Mouse (Mus musculus) kidney, adult 8-10 months (tissue): Measurements from ENCODE around the gene Slc44a4.

Experiments used
- DNase-seq, 2 experiments: peaks; one replicate each; pipeline ENCODE4 v3.0.0; 2022

Gene Slc44a4

DNA sequence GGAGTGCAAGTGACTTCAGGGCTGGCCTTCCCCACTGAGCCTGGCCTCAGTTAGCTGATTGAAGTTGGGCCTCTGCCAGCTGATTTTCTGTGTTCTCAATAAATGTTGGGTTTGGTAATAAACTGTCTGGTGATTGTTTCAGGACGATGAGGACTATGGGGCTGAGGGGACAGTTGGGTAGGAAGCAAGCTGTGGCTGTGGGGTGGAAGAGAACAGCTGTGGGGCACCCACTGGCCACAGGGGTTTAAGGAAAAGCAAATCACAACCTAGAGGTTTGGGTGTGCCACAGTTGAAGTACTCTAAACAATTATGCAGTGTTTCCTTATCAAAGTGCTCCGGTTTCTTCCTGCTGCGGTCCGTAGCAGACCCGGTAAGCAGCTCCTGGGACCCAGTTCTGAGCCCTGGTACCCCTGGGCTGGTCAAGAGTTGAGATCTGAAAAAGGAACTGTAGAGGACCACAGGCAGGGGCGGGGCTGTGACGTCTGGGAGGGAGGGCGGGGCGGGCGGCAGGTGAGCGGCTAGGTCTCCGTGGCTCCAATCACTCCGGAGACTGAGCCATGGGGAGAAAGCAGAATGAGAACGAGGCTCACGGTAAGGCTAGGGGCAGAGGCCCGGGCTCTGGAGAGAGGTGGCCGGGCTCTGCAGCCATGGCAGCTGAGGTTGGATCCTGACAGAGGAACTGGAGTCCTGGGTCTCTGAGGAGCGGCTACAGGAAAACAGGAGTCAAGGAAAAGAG, at the start of gene Slc44a4:
Gene Slc44a4 (plus strand): TSS at position 537 of the 736 bp plus-strand sequence.
- peak in 1 of 2 experiments; percentile 59 for DNase-seq

DNA sequence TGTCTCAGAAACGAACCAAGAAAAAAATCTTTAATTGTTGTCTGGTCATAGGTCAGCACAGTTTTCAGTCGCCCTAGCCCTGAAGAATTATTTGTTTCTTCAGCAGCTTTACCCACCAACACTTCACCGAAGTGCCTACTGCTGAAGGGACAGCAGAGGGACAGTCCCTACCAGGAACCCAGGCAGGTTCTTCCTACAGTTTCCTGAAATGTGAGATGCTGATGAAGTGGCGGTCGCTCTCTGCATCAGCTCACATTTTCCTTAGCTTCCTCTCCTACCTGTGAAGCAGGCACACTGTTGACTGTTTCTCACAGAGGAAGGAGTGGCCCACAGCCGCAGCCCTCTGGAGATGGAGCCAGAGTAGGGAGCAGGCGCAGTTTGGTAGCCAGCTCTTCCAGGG, 48.3 kb upstream of the Slc44a4 start:
- DNase-seq, result no peak

DNA sequence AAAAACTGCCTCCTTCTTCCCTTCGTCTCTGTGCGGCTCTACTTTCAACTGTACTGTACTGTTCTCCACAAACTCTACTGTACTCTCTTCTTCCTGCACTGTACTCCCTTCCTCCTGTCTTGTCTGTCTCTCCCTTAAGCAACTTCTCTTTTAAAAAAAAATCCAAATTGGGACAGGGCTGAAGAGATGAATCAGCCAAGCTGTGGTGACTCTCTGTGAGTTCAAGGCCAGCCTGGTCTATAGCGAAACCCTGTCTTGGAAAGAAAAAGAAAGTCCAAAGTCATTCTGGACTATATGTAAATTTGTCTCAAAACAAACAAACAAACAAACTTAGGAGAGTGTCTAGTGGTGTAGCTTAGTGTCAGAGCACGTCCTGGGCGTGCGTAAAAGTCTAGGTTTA, 39.9 kb upstream of the Slc44a4 start:
- no peak for DNase-seq

DNA sequence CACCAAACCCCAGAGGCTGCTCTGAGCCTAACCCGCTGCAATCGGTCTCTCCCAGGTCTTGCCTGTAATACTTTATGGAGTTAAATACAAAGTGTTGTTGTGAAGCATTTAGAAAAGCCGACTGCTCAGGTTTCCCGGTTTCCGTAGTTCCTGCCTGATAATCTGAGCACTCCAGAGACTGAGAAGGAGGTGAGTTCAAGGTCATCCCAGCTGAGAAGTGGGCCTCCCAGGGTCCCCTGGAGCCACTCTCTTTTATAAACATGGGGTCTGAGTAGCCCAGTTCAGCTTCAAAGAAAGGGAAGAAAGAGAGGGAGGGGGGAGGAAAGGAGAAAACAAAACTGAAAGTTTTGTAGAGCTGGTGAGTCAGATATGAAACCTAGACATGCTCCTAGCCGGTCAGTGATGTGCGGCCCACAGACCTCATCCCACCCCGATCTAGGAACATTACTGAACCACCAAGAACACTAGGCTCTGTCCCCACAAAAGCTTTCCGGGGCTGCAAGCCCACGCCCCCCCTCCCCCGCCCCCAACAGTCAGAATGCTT, 34.9 kb upstream of the Slc44a4 start, which contains the start of gene Zbtb12:
Gene Zbtb12 (plus strand): TSS at position 148 of the 544 bp plus-strand sequence.
- no peak for DNase-seq

DNA sequence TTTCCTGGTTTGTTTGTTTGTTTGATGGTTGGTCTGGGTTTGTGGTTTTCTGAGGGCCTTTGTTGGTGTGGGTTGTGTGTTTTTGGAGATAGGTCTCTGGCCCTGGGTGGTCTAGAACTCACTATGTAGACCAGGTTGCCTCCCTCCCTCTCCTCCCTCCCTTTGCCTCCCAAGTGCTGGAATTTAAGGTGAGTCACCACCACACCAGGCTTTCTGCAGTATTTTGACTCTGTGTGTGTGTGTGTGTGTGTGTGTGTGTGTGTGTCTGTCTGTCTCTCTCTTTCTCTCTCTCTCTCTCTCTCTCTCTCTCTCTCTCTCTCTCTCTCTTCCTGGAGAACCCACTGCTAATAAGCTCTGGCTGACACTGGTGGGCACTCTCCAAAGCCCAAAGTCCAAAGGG, 33.1 kb upstream of the Slc44a4 start:
- no peak for DNase-seq

DNA sequence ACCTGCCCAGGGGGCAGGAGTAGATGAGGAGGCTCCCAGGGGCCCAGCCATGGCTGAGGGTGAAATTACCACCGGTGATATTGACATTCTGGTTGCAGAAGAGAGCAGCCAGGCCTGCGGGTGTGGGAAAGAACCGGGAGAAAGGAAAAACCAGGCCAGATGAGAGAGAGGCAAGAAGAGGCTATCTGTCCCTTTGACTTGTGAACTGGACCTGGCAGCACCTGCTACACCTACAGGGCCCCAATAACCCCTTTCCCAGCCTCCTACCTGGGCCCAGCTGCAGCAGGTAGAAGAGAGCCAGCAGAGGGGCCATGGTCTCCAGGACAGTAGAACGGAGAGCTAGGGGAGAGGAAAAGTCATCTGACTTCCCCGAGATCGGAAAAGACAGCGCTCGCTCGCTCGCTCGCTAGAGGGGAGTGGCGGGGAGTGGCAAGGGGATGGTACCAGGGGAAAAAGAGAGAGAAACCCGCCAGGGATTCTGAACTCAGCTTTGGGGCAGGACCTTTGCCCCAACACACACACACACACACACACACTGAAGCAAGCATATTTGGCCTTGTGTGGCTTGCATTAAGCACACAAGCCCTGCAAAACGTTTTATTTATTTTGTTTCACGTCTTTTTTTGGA, 32.5 kb upstream of the Slc44a4 start, which contains the start of gene Gm20547:
Gene Gm20547 (minus strand): TSS at position 360 of the 628 bp plus-strand sequence.
- DNase-seq, result peak in 1 of 2 experiments; percentile 37

DNA sequence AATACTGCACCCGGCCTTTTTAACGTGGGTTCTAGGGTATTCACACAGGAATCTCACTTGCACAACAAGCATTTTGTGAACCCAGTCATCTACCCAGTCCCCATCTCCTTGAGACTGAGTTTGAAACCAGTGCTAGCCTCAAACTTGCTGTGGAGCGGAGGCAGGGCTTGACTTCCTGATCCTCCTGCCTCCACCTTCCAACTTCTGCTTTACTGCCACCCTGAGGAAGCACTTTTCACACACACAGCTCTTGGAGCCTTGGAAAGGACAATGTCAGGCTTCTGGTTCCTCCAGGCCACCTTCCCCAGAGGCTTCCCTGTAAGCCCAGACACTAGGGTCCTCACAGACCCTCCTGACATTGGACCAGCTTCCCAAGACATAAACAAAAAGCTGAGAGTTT, 30.9 kb upstream of the Slc44a4 start:
- DNase-seq, result no peak

DNA sequence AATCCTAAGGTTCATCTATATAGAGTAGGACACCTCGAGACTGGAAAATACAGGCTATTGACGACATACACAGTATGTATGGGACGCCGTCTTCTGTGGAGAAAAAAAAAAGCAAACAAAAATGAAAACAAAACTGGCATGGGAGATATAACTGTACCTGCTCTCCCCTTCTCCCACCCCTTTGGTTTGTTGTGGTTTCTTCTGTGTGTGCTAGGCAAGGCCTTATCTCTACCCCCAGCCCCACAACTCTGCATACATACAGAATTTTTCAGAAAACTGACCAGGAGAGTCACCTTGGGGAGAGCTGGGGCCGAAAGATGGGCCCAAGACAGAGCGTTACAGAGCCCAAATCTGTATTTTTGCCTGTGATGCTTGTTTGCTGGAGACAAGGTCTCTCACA, 29.6 kb upstream of the Slc44a4 start:
- DNase-seq, result no peak

DNA sequence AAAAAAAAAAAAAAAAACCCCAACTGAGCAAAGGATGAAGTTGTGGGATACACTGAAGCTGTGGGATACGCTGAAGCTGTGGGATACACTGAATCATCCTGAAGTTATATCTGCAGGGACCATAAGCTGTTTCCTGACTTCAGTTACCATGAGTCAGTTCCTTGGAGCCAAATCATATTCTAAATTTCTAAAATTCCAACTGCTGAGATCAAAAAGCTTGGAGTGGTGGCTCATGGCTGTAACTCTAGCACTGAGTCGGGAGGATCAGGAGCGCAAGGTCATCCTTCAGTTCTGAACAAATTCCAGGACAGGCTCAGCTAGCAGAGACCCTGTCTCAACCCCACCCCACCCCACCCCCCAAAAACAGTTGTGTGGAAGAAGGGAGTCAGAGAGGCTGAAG, 28.7 kb upstream of the Slc44a4 start:
- no peak for DNase-seq

DNA sequence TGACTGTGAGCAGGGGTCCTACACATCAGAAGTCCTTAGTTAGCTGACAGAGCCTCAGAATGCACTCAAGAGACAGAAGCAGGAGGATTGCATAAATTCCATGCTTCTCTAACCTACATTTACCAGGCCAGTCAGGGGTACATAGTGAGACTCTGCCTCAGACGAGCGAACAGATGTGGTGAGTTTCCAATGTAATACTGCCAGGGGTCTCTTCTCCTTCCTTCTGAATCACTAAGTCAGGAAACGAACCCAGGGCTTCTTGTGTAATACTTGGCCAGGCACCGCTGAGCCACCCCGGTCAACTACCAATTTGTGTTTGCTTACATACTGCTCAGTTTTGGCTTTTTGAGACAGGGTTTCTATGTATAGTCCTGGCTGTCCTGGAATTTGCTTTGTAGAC, 26.3 kb upstream of the Slc44a4 start:
- DNase-seq, result no peak

DNA sequence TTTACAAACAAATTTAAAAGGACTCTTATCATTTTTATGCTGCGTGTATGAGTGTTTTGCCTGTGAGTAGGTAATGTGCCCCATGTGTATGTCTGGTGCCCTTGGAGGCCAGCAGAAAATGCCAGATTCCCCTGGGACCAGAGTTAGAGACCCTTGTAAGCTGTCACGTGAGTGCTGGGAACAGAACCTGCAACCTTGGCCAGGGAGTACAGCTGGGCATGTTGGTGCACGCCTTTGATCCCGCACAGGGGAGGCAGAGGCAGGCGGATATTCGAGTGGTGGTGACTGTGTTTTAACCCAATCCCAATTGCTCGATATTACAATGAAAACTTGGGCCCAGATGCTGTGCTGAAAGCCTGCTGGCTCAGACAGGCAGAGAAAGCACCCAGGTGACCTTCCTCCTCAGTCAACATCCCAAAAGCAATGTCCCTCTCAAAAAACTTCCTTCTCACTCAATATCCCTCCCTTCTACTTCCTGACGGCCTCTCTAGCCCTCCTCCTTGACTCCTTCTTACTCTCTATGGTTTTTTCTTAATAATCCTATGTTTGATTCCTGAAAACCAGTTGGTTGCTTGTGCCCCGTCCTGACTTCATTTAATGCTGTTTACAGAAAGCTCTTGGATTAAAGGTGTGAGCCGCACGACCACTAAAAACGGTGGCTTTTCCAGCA, 24.1 kb upstream of the Slc44a4 start:
- no peak for DNase-seq

DNA sequence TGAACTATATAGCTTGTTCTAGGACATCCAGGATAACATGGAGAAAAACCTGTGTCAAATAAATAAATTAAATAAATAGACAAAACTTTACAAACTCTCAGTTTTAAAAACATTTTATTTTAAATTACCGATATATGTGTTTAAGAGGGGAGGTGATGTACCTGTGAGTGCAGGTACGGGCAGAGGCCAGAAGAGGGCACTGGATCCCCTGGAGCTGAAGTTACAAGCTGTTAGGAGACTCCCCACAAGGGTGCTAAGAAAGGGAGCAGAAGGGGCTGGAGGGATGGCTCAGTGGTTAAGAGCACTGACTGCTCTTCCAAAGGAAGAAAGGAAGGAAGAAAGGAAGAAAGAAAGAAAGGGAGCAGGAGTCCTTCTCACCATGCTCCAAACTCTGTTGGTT, 22.9 kb upstream of the Slc44a4 start:
- DNase-seq, result no peak

DNA sequence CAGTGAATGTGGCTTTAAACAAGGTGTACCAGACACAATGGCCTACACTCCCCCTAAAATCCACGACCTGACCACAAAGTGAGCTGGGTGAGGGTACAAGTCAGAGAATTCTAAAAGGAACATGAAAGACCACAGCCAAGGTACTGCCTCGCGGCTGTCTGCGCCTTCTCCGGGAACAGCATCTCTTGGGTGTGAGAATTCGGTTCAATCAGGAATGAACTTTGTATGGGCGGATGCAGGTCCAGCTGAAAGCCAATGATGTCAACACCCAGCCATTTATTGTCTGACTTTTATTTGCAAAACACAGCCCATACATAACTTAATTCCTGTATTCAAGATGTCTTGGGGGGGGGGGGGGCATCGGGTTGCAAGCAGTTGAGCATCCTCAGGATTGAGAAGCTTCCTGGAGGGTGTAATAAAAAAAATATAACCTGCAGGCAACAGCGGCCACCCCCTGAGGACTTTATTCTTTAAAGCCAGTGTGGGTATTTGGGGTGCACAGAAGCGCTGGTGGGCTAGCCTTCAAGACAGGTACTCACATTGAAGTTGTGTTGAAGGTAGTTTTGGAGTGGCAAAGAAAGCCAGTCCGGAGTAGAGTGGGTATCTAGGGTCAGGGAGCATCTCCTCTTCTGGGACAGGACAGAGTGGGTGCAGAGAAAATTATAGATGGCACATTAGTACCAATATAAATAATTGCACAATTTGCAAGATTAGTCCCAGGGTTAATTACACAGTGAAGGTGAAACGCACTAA, 21.0 kb upstream of the Slc44a4 start:
- DNase-seq, result no peak

DNA sequence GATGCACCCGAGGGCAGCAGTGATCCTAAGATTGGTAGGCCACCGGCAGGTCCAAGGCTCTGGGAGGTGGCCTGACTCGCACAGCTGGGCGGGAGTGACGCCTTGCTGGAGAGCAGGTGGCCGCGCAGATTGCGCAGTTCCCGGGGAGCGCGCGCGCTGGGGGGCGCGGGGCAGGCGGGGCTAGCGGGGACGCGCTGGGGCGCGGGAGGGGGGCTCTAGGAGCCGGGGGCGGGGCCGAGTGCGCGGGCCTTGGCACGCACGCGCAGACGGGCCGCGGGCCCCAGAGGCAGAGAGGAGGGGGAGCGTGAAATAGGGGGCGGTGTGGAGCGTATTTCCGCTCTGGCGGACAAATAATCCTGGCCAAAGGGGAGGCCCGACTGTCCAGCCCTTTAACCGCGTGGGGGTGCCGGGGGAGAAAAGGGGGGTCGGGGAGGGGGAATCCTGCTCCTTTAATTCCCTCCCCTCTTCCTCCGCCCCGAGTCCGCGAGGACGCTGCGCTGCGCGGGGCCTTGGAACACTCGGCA, 20.1 kb upstream of the Slc44a4 start:
- DNase-seq, result peak; percentile 91 to 92

DNA sequence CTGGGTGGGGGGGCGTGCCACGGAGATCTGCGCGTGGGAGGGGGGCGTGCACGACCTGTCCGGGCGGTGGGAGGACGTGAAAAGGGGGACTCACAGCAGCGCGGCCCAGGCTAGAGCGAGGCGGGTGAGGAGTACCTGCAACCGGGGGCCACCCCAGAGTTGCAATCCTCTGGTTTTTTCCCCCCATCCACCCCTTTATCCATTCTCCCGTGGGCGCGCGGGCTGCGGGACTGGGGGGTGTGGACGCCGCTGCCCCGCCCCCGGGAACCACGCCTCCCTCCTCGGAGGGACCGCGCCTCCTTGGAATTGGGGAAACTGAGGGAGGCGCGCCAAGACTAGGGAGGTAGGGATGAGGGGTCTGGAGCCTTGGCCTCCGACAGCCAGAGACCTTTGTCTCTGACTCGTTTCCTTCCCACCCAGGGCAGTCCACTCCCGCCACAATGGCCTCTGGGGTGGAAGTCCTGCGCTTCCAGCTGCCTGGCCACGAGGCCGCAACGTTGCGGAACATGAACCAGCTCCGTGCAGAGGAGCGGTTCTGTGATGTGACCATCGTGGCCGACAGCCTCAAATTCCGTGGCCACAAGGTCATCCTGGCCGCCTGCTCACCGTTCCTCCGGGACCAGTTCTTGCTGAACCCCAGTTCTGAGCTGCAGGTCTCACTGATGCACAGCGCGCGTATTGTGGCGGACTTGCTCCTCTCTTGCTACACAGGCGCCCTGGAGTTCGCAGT, 19.3 kb upstream of the Slc44a4 start:
- DNase-seq, result peak; percentile 48 to 50

DNA sequence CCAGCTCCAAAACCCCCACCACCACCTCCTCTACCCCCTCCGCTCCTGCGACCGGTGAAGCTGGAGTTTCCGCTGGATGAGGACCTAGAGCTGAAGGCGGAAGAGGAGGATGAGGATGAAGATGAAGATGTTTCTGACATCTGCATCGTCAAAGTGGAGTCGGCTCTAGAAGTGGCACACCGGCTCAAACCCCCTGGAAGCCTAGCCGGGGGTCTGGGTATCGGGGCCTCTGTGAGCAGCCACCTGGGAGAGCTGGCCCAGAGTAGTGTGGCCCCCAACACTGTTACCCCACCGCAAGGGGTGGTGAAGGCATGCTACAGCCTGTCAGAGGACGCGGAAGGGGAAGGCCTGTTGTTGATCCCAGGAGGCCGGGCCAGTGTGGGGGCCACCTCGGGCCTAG, 18.5 kb upstream of the Slc44a4 start:
- no peak for DNase-seq

DNA sequence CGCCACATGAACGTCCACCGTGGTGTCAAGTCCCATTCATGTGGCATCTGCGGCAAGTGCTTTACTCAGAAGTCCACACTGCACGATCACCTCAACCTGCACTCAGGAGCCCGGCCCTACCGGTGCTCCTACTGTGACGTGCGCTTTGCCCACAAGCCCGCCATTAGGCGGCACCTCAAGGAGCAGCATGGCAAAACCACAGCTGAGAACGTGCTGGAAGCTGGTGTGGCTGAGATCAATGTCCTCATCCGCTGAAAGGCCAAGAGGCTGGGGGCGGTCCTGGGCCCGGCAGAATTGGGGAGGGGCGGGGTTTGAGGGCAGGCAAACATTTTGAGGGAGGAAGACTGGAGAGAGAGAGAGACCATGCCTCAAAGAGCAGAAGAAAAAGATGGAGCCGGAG, 17.9 kb upstream of the Slc44a4 start:
- no peak for DNase-seq

DNA sequence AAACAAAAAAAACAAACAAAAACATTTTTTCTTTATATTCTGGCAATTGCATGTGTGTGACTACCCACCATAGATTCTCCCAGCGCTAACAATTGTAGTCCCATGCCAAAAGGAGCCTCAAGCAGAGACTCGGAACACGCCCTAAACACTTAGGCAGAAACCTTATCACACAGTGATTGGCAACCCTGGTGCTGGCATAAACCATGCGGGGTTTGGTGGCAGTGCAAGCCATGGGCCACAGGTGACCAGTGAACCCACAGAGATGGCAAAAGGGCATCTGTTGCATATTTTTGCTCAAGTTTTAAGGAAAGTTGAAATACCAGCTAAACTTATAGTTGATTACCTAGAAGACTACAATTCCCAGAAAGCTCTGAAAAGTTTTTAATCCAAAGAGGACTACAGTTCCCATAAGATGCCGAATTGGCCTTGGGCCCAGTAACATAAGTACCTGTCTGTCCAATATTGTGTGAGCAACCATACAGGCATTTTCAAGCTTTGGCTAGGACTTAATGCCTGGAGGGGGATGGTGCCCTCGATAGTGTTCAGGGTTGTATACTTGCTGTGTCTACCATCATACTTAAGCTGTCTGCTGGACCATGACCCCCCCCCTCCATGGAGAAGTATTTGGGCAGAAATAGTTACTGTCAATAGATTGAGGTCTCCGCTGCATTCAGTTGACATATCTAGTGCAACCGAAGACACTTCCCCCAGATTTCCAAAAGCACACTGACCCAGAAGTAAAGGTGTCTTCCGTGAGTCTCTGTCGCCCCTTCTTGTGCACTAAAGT, 16.7 kb upstream of the Slc44a4 start:
- peak; percentile 37 to 48 for DNase-seq

DNA sequence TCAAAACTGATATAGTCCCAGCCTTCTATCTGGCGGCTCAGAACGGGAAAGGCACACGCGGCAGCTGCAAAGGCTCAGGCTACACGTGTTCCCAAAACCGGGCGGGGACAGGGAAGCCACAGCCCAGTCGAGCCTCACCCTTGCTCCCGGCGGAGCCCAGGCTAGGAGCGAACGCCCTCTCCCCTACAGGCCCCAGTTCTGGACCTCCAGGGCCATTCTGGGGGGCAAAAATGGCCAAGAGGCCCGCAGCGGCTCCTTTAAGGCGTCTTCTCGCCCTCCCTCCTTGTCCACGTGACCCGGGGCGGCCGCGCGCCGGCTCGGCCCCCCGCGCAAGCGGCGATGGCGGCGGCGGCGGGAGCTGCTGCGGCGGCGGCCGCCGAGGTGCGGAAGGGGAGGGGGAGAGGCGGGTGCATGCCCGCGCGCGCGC, 16.1 kb upstream of the Slc44a4 start, which contains the start of the genes C2 and Ehmt2:
Gene C2 (minus strand): TSS at position 106 of the 427 bp plus-strand sequence.
Gene Ehmt2 (plus strand): TSS at position 310 of the 427 bp plus-strand sequence.
- DNase-seq, result peak; percentile 70 to 78

DNA sequence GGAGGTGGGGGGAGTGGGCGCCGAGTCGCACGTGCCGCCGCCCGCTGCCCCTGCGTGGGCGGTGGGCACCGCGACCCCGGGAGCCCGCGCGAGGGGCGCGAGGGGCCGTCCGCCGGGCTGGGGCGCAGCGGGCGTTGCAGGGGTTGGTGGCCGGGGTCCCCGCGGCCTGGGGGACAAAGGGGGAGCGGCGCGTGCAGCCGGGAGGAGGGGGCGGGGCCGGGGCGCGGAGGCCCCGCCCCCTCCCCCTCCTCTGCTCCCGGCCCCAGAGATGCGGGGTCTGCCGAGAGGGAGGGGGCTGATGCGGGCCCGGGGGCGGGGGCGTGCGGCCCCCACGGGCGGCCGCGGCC, 15.6 kb upstream of the Slc44a4 start:
- DNase-seq, result no peak
